Mouse (Mus musculus) kidney, postnatal 0 days (tissue): ENCODE measurements at regions not wholly inside any gene's neighbourhood (a gene's known extent, or its start where the extent isn't known, plus 50 kb on each side); places are given as distances from the start of the nearest gene placed in this dataset.
A peak's percentile ranks its signal among the peaks of the same experiment; 100 is the strongest.

Experiments
- ATAC-seq: fragments of 200-750 bp; cut with Nextera tagmentation; replicated peaks from 2 replicates; pipeline ENCODE4 v1.8.0; 2017; ENCODE audit warnings: low read depth, moderate number of reproducible peaks, moderate TSS enrichment, moderate library complexity; ENCODE audit not compliant: low FRiP score
- DNase-seq: peaks from one replicate; pipeline ENCODE4 v3.0.0-alpha.2; 2016; ENCODE audit warnings: low spot score
- H3K27ac ChIP-seq: fragments of 300-500 bp; sonication (generic); 2 replicates; pipeline ENCODE4 v1.5.1; 2014; ENCODE audit warnings: mild to moderate bottlenecking
- H3K27me3 ChIP-seq: fragments of 300-500 bp; sonication (generic); 2 replicates; pipeline ENCODE4 v1.6.1; 2014; ENCODE audit warnings: low read length, mixed read lengths; ENCODE audit not compliant: insufficient read depth
- H3K36me3 ChIP-seq: fragments of 300-500 bp; sonication (generic); 2 replicates; pipeline ENCODE4 v1.6.1; 2014; ENCODE audit warnings: low read length, mixed read lengths; ENCODE audit not compliant: insufficient read depth
- H3K4me1 ChIP-seq: fragments of 300-500 bp; sonication (generic); replicated peaks from 2 replicates; pipeline ENCODE4 v1.6.1; 2014; ENCODE audit warnings: antibody characterized with exemption, low read length, mixed read lengths; ENCODE audit not compliant: insufficient read depth
- H3K4me2 ChIP-seq: fragments of 300-500 bp; sonication (generic); 2 replicates; pipeline ENCODE4 v1.6.1; 2014; ENCODE audit warnings: mild to moderate bottlenecking, low read length, moderate library complexity, mixed read lengths
- H3K4me3 ChIP-seq: fragments of 300-500 bp; sonication (generic); replicated peaks from 2 replicates; pipeline ENCODE4 v1.5.1; 2014; ENCODE audit warnings: low read depth, low read length
- H3K9ac ChIP-seq: fragments of 300-500 bp; sonication (generic); 2 replicates; pipeline ENCODE4 v1.6.1; 2014; ENCODE audit warnings: low read depth, low read length
- H3K9me3 ChIP-seq: fragments of 300-500 bp; sonication (generic); replicated peaks from 2 replicates; pipeline ENCODE4 v1.6.1; 2016; ENCODE audit warnings: low read length, inconsistent platforms, mixed read lengths
- CTCF ChIP-seq: IDR thresholded peaks from 2 replicates; pipeline ENCODE4 v1.5.1; 2016; ENCODE audit warnings: antibody characterized with exemption, low read depth, mild to moderate bottlenecking, moderate library complexity
- WGBS: fragments of 180-500 bp; shearing (Covaris S2); extraction: QIAGEN DNeasy Blood & Tissue Kit; methylation state at CpG from one replicate; pipeline ENCODE4 v1.1.7; 2014; 5-methylcytosine and 5-hydroxymethylcytosine counted together

GRCm38 (mm10) chr10:60985109-60985576 is 104.0 kb upstream of the Pcbd1 start:
- peak; percentile 75 for TF ChIP-seq CTCF
- H3K4me1 ChIP-seq = no peaks in the 10 kb centered on the region
- H3K27ac ChIP-seq = no peak overlapping the region
- WGBS = 11% methylated on average over 10 of the region's 10 CpGs
- DNase-seq (peak; percentile 79), ATAC-seq (no peak; the same call in 1 of the 2 replicates)
- no peak overlapping the region for H3K9ac ChIP-seq
- H3K4me2 ChIP-seq = no peak overlapping the region
- H3K4me3 ChIP-seq = no peak overlapping the region
- no peaks in the 10 kb centered on the region for H3K36me3 ChIP-seq
- H3K27me3 ChIP-seq = no peaks in the 10 kb centered on the region
- H3K9me3 ChIP-seq = no peaks in the 10 kb centered on the region

- no peak for TF ChIP-seq CTCF
- Histone ChIP-seq H3K27ac (no peak overlapping the region), H3K27me3 (no peaks in the 10 kb centered on the region), H3K4me1 (0 out of 2 replicates have a peak, but pooled peaks cover 5% of the 10 kb centered on the region), H3K9ac (no peak overlapping the region), H3K4me3 (no peak overlapping the region), H3K4me2 (no peak overlapping the region), H3K9me3 (no peaks in the 10 kb centered on the region), H3K36me3 (no peaks in the 10 kb centered on the region)
- DNase-seq = peak; percentile 66
- WGBS = 16% methylated on average over 6 of the region's 6 CpGs
- no peak for ATAC-seq
Observed at GRCm38 (mm10) chr10:60981770-60982169, 107.4 kb upstream of the Pcbd1 start.

- no peak overlapping the region for H3K9ac ChIP-seq
- no peak overlapping the region for H3K27ac ChIP-seq
- no peaks in the 10 kb centered on the region for H3K4me1 ChIP-seq
- H3K9me3 ChIP-seq = no peaks in the 10 kb centered on the region
- no peak overlapping the region for H3K4me2 ChIP-seq
- no peak for ATAC-seq
- DNase-seq = no peak
- 35% methylated on average over 2 of the region's 2 CpGs for WGBS
- no peaks in the 10 kb centered on the region for H3K27me3 ChIP-seq
- TF ChIP-seq CTCF = no peak
- H3K36me3 ChIP-seq = no peaks in the 10 kb centered on the region
- no peak overlapping the region for H3K4me3 ChIP-seq
Observed at GRCm38 (mm10) chr10:60973615-60974014, 115.5 kb upstream of the Pcbd1 start.

- no peak overlapping the region for H3K4me3 ChIP-seq
- H3K9ac ChIP-seq = no peak overlapping the region
- no peak for TF ChIP-seq CTCF
- 81% methylated on average over 10 of the region's 10 CpGs for WGBS
- no peaks in the 10 kb centered on the region for H3K4me1 ChIP-seq
- no peak overlapping the region for H3K27ac ChIP-seq
- no peaks in the 10 kb centered on the region for H3K36me3 ChIP-seq
- ATAC-seq = no peak
- H3K4me2 ChIP-seq = no peak overlapping the region
- no peaks in the 10 kb centered on the region for H3K27me3 ChIP-seq
- DNase-seq = no peak
- H3K9me3 ChIP-seq = no peaks in the 10 kb centered on the region
Observed at GRCm38 (mm10) chr10:60964843-60965242, 124.3 kb upstream of the Pcbd1 start.

GRCm38 (mm10) chr10:60957820-60958233 is 126.4 kb upstream of the Unc5b start:
- H3K36me3 ChIP-seq = no peaks in the 10 kb centered on the region
- no peak overlapping the region for H3K4me2 ChIP-seq
- no peaks in the 10 kb centered on the region for H3K27me3 ChIP-seq
- no peak overlapping the region for H3K27ac ChIP-seq
- no peak overlapping the region for H3K4me3 ChIP-seq
- H3K4me1 ChIP-seq = 0 out of 2 replicates have a peak, but pooled peaks cover 5% of the 10 kb centered on the region
- DNase-seq (no peak), ATAC-seq (no peak)
- WGBS = 34% methylated on average over 17 of the region's 17 CpGs
- H3K9me3 ChIP-seq = no peaks in the 10 kb centered on the region
- no peak for TF ChIP-seq CTCF
- H3K9ac ChIP-seq = no peak overlapping the region

GRCm38 (mm10) chr10:60955467-60955866 is 124.1 kb upstream of the Unc5b start:
- Histone ChIP-seq H3K9me3 (no peaks in the 10 kb centered on the region), H3K4me3 (no peak overlapping the region), H3K36me3 (no peaks in the 10 kb centered on the region), H3K27me3 (no peaks in the 10 kb centered on the region), H3K27ac (no peak overlapping the region), H3K4me2 (no peak overlapping the region), H3K4me1 (0 out of 2 replicates have a peak, but pooled peaks cover 5% of the 10 kb centered on the region), H3K9ac (no peak overlapping the region)
- 52% methylated on average over 9 of the region's 9 CpGs for WGBS
- DNase-seq = no peak
- no peak for ATAC-seq
- TF ChIP-seq CTCF = no peak

GRCm38 (mm10) chr10:60952495-60952894 is 121.1 kb upstream of the Unc5b start:
- Histone ChIP-seq H3K27ac (no peak overlapping the region), H3K4me3 (no peak overlapping the region), H3K4me2 (no peak overlapping the region), H3K36me3 (no peaks in the 10 kb centered on the region), H3K4me1 (0 out of 2 replicates have a peak, but pooled peaks cover 1% of the 10 kb centered on the region), H3K9ac (no peak overlapping the region), H3K9me3 (no peaks in the 10 kb centered on the region), H3K27me3 (no peaks in the 10 kb centered on the region)
- DNase-seq = no peak
- WGBS = 15% methylated on average over 7 of the region's 7 CpGs
- ATAC-seq = no peak
- no peak for TF ChIP-seq CTCF
